Mouse (Mus musculus) B cell, adult 2 months (primary cell): ENCODE measurements around the gene Fgd1.

Experiments used
- DNase-seq, 2 experiments: peaks; one replicate each; pipeline ENCODE4 v3.0.0; 2022

The Fgd1 gene

DNA sequence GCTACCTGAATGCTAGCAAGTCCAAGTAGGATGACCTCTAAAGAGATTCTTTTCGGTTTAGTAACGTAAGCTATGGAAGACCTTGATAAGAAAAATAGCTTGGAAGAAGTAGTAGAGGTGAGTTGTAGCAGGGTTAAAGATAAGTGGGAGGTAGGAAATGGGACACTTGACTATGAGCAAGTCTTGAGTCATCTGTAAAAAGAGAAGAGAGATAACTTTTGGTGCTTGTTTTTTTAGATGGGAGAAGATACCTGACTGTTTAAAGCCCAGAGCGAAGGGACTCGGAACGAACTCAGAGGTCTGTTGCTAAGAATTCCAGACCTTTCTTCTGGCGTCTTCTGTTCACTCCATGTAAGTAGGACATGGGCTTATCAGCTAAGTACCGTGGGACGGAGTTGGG is at the start of gene Fgd1:
TSS of gene Fgd1 (plus strand) at position 301 of the 400 bp plus-strand sequence.
- no peak for DNase-seq

- no peak for DNase-seq
Measured at GRCm38 (mm10) chrX:150996775-150997174, 49.2 kb upstream of the Fgd1 start.

DNA sequence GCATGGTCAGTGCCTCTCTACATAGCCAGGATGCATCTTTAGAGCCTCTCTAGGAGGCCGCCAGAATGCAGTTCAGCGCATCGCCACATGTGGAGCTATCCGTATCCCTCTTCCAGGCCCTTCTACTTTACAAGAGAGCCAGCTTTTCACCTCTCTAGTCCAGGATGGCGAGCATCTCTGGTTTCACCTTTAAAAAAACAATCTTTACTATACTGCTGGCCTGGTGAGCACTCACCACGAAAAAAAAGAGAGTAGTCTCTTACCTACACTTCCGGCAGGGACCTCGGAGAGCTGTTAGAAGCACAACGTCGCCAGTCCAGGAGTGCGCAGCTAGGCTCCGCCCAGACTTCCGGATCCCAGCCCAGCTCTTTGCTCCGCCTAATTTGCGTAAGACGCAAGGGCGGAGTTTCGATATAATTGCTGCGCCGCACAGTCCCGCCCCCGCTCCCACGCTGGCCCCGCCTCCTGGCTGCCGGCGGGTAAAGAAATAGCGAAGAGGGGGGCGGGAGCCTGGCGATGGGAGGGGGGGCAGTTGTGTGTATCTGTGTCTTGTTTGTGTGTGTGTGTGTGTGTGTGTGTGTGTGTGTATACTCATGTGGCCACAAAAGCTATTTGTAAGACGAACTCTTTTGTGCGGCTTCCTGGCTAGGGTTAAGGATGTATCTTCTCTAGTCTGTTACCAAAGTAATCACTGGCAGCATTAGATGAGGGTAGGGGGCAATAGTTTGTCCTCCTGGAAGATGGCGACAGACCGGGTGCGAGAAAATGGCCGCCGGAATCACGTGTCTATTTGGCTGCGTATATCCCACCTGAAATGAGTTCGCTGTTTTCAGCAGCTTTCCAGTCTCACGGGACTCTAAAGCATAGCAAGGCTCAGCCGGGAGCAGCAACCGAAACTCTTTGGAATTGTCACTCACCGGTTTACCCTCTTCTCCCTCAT is 28.7 kb upstream of the Fgd1 start, which contains the start of gene Gnl3l:
TSS of gene Gnl3l (minus strand) at position 385 of the 940 bp plus-strand sequence.
- peak; percentile 91 to 93 for DNase-seq

- DNase-seq, result no peak
Measured at GRCm38 (mm10) chrX:151017897-151018296, 28.1 kb upstream of the Fgd1 start.

GRCm38 (mm10) chrX:151018798-151019197 is 27.2 kb upstream of the Fgd1 start:
- no peak for DNase-seq

DNA sequence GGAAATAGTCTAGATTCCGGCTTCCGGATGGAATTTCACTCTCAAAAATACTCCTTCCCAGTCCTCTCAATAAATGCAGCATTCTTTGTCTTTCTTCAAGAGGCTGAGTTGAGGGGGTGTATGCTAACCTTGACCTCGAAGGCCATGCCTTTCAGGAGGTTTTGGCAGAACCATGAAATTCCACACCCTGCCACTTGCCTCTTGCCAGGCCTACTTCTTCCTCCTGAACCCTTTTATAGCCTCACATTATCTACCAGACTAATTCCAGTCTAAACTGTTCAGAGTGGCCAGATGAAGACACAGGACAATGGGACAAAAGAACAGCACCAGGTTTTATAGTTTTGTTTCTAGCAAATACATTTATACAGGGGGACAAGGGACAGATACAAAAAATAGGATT is 14.6 kb upstream of the Fgd1 start:
- no peak for DNase-seq

DNA sequence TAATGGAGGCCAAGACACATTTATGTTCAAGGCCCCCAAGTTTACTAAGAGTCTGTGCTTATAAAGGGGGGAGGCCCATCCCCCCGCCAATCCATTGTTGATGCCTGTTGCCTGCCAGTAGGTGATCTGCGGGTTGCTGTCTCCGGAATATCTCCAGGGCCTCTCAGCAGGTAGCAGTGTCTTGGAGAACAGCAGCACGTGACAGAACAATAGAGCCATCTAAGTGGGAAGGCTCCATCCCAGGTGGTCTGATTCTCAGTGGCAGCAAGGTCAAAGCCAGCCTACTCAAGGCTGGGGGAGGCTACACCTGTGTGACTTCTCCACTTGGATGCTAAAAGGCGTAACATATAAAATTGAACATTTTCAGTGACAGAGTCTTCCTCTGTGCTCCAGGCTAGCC is 4.7 kb upstream of the Fgd1 start:
- DNase-seq, result no peak

GRCm38 (mm10) chrX:151046321-151046720 is 371 bp downstream of the Fgd1 start:
- DNase-seq, result no peak

DNA sequence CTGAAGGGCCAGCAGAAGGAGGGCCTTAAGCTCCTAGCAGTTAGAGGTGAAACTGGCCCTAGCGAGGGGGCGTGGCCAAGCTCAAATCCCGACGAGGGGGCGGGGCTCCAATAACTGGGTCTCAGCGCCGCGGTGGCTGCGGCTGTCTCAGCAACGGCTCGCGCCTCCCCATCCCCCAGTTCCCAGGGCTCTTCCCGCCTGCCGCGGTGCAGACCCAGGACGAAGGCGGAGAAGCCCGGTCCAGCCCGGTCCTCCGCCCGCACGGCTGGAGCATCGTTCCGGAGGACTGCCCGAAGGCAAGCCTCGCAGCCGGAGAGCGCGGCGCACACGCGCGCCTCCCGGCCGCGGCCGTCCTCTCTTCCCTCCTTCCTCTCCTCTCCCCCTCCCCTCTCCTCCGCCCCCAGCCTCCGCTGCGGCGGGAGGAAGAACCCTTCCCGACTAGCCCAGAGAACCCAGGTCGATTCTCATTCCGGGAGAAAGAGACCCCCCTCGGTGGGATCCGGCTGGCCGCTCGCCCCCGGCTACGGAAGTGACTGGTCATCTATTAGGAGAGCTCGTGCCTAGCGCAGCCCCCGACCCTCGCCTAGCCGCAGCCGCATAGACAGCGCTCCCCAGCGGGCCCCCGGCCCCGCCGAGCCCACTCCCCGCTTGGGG is 954 bp downstream of the Fgd1 start:
- DNase-seq, result peak; percentile 51

DNA sequence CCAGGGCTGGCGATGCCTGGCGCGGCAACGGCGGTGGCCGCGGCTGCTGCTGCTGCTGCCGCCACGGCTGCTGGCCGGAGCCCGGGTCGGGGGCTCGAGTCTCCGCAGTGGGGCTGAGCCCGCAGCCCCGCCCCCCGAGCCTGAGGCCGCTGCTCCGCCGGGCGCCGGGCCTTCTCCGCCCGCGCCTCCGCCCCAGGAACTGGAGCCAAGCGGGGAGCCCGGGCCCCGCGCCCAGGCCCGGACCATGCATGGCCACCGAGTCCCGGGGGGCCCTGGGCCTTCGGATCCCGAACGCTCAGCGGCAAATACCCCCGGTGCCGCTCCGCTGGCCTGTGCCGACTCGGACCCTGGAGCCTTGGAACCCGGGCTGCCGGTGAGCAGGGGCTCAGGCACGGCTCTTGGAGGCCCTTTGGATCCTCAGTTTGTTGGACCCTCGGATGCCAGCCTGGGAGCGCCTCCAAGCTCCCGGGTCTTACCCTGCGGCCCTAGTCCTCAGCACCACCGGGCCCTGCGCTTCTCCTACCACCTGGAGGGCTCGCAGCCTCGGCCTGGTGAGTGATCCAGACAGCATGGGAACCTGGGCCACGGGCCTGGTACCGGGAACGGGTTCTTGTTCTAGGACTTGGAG is 1.6 kb downstream of the Fgd1 start:
- peak in 1 of 2 experiments; percentile 6 for DNase-seq

DNA sequence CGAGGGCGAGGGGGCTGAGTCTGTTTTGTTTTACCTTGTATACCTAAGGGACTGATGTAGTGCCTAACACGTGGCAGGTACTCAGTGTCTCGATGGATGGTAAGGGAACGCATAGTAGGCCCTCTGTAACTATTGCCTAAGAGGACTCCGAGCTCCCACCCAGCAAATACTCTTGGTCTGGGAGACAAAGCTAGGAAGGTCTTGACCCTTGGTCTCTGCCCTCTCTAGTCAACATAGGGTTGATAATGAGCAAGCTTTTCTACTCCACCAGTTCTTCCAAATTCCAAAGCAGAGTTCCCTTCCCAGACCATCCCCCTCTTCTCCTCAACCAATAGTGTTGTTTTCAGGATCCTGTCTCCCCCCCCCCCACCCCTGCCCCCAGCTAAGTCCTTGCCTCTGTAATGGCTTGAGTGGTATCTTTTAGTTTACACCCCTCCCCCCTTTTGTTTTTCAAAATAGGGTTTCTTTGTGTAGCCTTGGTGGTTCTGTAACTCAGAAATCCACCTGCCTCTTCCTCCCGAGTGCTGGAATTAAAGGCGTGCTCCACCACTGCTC is 3.8 kb downstream of the Fgd1 start:
- no peak for DNase-seq

GRCm38 (mm10) chrX:151050337-151050736 is 4.4 kb downstream of the Fgd1 start:
- DNase-seq, result no peak

DNA sequence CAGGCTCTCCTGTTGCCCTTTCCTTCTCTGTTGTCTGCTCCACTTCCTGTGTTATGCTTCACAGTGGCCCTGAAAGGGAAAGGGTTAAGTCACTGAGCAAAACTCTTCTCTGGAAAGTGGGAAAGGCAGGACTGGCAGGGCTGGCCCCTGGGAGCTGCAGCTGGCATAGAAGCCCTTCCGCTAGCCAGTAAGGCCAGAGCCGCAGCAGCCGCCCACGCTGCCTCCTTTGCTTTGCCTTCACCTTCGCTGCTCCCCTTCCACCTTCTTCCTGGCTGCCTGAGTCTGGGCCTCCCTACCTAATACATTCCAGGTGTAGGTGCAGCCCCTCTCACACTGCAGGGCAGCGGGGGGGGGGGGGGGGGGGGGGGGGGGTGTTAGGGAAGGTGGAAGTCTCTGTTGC is 8.5 kb downstream of the Fgd1 start:
- DNase-seq, result no peak

DNA sequence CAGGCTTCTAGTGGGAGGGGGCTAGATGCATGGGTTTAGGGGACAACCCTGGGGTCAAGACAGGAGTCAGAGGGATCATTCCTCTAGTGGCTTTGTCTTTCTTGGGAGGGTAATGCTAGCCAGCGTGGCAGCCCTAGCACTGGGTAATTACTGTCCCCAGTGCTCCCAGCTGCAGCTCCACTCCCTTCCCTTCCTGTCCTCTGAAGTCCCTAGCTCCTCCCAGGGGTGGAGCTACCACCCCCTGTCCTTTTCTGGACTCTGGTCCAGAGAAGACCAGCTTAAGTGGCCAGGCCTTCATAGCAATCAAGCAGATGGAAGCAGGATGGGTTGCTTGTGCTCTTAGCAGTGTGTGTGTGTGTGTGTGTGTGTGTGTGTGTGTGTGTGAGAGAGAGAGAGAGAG is 9.6 kb downstream of the Fgd1 start:
- DNase-seq, result no peak

DNA sequence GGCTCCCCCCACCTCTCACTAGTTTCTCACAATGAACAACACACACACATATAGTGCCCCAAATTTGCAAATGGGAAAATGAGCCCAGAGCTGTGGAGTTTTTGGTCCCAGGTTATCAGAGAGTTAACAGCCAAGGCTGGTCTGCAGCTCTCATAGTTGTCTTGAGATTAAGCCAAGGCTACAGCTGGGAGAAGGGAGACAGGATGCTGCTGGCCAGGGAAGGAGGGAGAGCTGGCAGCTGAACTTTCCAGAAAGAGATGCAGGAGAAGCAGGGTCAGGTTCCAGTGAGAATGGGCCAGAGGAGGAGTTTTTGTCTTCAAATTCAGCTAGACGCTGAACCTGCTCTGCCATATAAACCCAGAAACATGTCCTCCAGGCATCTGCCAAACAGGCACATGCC is 13.4 kb downstream of the Fgd1 start:
- DNase-seq, result no peak

DNA sequence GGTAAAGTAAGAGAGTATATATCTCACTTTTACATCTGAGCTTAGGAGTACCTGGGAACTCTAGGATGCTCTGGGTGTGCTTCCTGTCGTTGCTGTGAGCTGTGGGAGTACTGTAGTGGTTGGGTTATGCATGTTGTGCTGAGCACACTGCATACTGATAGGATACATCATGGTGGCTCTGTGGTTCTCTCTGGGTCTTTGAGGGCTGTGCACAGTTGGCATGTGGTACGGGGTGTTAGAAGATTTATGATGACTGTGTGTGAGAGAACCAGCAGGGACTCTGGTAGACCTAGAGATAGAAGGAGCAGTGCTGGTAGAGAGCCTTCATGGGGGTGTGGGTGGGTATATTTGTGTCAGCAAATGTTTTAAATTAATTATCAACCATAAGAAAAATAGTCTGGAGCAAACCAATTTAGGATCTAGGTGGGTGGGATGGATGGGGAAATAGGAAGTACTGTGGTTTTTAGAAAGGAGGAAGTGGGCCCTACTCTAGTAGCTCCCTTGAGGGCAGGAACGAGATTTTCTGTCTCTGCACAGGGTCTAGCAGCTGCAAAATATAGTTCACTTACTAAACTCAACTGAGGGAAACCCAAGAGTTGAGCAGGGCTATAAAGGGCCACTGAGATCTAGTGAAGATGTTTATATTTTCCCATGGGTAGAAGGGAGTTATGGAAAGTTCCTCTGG is 15.8 kb downstream of the Fgd1 start:
- DNase-seq, result no peak

- no peak for DNase-seq
Measured at GRCm38 (mm10) chrX:151066071-151066666, 20.2 kb downstream of the Fgd1 start.

DNA sequence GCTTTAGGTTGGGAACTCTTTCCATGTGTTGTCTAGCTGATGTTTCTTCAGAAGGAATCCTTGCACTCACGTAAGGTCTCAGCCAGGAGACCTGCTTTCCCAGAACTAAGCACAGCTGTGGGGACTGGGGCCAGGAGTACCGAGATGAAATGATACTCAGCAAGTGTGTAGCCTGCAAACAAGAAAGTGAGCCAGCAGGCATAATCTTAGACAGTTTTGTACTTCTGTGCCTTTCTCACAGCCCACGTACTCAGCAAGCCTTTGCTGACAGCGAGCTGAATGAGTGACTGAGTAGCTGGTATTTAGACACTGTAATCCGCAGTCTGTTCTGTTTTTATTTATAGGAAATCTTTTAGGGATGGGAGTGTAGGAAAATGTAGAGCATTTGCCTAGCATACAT is 21.9 kb downstream of the Fgd1 start:
- no peak for DNase-seq

GRCm38 (mm10) chrX:151076007-151076406 is 30.1 kb downstream of the Fgd1 start:
- DNase-seq, result no peak

DNA sequence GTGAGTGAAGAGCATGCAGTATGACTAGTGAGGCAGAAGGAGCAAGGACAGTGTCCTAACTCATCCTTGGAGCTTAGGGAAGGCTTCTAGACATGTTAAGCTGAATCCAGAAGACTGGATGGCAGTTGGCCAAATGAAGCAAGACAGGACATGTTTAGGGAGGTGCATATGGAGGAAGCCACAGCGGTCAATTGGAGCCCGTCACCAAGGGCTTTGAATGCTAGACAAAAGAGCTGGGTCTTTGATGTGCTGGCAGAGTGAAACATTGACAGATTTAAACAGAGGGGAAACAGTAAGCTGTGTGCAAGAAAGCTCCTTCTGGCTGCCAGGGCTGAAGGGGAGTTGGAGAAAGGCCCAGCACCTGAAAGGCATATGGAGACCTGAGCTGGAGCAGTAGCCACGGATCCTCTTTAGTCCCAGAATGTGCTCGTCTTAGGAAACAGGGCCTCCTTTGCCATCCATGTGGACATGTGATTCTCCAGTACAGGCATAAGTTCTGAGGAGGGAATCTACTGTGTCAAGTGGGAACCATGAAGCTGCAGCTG is 31.1 kb downstream of the Fgd1 start:
- DNase-seq, result no peak

GRCm38 (mm10) chrX:151085599-151085998 is 39.6 kb downstream of the Fgd1 start:
- DNase-seq, result no peak

DNA sequence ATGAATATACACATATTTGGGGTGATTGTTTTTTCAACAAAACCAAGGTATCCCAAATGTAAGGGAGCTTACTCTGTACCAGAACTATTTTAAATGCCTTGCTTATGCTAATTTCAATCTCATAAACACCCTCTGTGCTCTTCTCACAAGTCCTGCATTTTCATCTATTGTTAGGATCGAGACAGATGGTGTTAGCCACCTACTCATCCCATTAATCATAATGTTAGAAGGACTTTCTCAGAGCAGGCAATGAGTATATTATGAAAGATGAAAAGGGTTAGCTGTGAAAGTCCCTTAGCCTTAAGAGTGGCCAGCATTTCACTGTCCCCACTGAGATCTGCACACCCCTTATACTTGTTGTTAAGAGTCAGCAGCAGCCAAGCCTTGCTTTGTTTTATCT is 41.5 kb downstream of the Fgd1 start:
- DNase-seq, result no peak
